Mouse (Mus musculus): ENCODE results near the gene Parp12. TPM values are rescaled to one million over a fixed set of nuclear protein-coding genes. Genes with fewer than 3 reads are reported as not detected.

Gene Parp12
- polyA plus RNA-seq, 1 experiment from 2014 or later, result 3.1 TPM

- Histone ChIP-seq H3K36me3 (ENCODE audit: control insufficient read depth, insufficient read depth, low read length) (no peaks in the 10 kb centered on the region), H3K4me3 (ENCODE audit: low read depth, low read length) (no peak overlapping the region), H3K4me1 (ENCODE audit: control insufficient read depth, insufficient read depth, low read length) (no peaks in the 10 kb centered on the region), H3K4me2 (no peak overlapping the region), H3K9ac (ENCODE audit: low read length) (no peak overlapping the region), H3K27me3 (ENCODE audit: control insufficient read depth, insufficient read depth, low read length) (no peaks in the 10 kb centered on the region), H3K9me3 (ENCODE audit: control insufficient read depth, low read length) (no peaks in the 10 kb centered on the region), H3K27ac (ENCODE audit: low read depth, low read length) (no peak overlapping the region)
- 88% methylated on average over 13 of the region's 13 CpGs for whole genome bisulfite sequencing
- no peak for ATAC-seq (ENCODE audit: low FRiP score)
- DNase-seq (ENCODE audit: low spot score, missing footprints), result no peak
Observed at GRCm38 (mm10) chr6:39054206-39054864, 63.8 kb downstream of the Parp12 start.

GRCm38 (mm10) chr6:39052636-39053035 lies 65.5 kb downstream of the Parp12 start:
- Histone ChIP-seq H3K4me1 (ENCODE audit: control insufficient read depth, insufficient read depth, low read length) (no peaks in the 10 kb centered on the region), H3K9me3 (ENCODE audit: control insufficient read depth, low read length) (no peaks in the 10 kb centered on the region), H3K36me3 (ENCODE audit: control insufficient read depth, insufficient read depth, low read length) (no peaks in the 10 kb centered on the region), H3K4me2 (no peak overlapping the region), H3K4me3 (ENCODE audit: low read depth, low read length) (no peak overlapping the region), H3K27me3 (ENCODE audit: control insufficient read depth, insufficient read depth, low read length) (no peaks in the 10 kb centered on the region), H3K9ac (ENCODE audit: low read length) (no peak overlapping the region), H3K27ac (ENCODE audit: low read depth, low read length) (no peak overlapping the region)
- DNase-seq (ENCODE audit: low spot score, missing footprints) (no peak), ATAC-seq (ENCODE audit: low FRiP score) (no peak)
- 84% methylated on average over 4 of the region's 4 CpGs for WGBS

- Histone ChIP-seq H3K27me3 (ENCODE audit: control insufficient read depth, insufficient read depth, low read length) (no peaks in the 10 kb centered on the region), H3K4me1 (ENCODE audit: control insufficient read depth, insufficient read depth, low read length) (no peaks in the 10 kb centered on the region), H3K36me3 (ENCODE audit: control insufficient read depth, insufficient read depth, low read length) (no peaks in the 10 kb centered on the region), H3K4me3 (ENCODE audit: low read depth, low read length) (no peak overlapping the region), H3K9me3 (ENCODE audit: control insufficient read depth, low read length) (no peaks in the 10 kb centered on the region), H3K9ac (ENCODE audit: low read length) (no peak overlapping the region), H3K27ac (ENCODE audit: low read depth, low read length) (no peak overlapping the region), H3K4me2 (no peak overlapping the region)
- 70% methylated on average over 9 of the region's 9 CpGs for WGBS
- ATAC-seq (ENCODE audit: low FRiP score), result no peak
- DNase-seq (ENCODE audit: low spot score, missing footprints), result no peak
Observed at GRCm38 (mm10) chr6:39051799-39052556, 66.2 kb downstream of the Parp12 start.

- no peak overlapping the region for H3K4me3 ChIP-seq (ENCODE audit: low read depth, low read length)
- H3K27me3 ChIP-seq (ENCODE audit: control insufficient read depth, insufficient read depth, low read length), result no peaks in the 10 kb centered on the region
- H3K27ac ChIP-seq (ENCODE audit: low read depth, low read length), result no peak overlapping the region
- no peak overlapping the region for H3K9ac ChIP-seq (ENCODE audit: low read length)
- no peaks in the 10 kb centered on the region for H3K4me1 ChIP-seq (ENCODE audit: control insufficient read depth, insufficient read depth, low read length)
- H3K4me2 ChIP-seq, result no peak overlapping the region
- no peak for ATAC-seq (ENCODE audit: low FRiP score)
- WGBS, result 84% methylated on average over 6 of the region's 6 CpGs
- H3K9me3 ChIP-seq (ENCODE audit: control insufficient read depth, low read length), result no peaks in the 10 kb centered on the region
- no peaks in the 10 kb centered on the region for H3K36me3 ChIP-seq (ENCODE audit: control insufficient read depth, insufficient read depth, low read length)
- DNase-seq (ENCODE audit: low spot score, missing footprints), result no peak
Observed at GRCm38 (mm10) chr6:39050836-39051235, 67.3 kb downstream of the Parp12 start.

GRCm38 (mm10) chr6:39049141-39049540 lies 69.0 kb downstream of the Parp12 start:
- no peak overlapping the region for H3K27ac ChIP-seq (ENCODE audit: low read depth, low read length)
- no peak overlapping the region for H3K4me3 ChIP-seq (ENCODE audit: low read depth, low read length)
- ATAC-seq (ENCODE audit: low FRiP score) (no peak), DNase-seq (ENCODE audit: low spot score, missing footprints) (no peak)
- H3K9ac ChIP-seq (ENCODE audit: low read length), result no peak overlapping the region
- H3K4me1 ChIP-seq (ENCODE audit: control insufficient read depth, insufficient read depth, low read length), result no peaks in the 10 kb centered on the region
- H3K36me3 ChIP-seq (ENCODE audit: control insufficient read depth, insufficient read depth, low read length), result no peaks in the 10 kb centered on the region
- no peaks in the 10 kb centered on the region for H3K9me3 ChIP-seq (ENCODE audit: control insufficient read depth, low read length)
- no peaks in the 10 kb centered on the region for H3K27me3 ChIP-seq (ENCODE audit: control insufficient read depth, insufficient read depth, low read length)
- H3K4me2 ChIP-seq, result no peak overlapping the region
- 64% methylated on average over 5 of the region's 5 CpGs for WGBS

GRCm38 (mm10) chr6:39040451-39040850 lies 77.7 kb downstream of the Parp12 start:
- Histone ChIP-seq H3K4me1 (ENCODE audit: control insufficient read depth, insufficient read depth, low read length) (no peaks in the 10 kb centered on the region; the same call in 1 of the 2 replicates), H3K9ac (ENCODE audit: low read length) (no peak overlapping the region), H3K4me2 (no peak overlapping the region), H3K27me3 (ENCODE audit: control insufficient read depth, insufficient read depth, low read length) (no peaks in the 10 kb centered on the region), H3K27ac (ENCODE audit: low read depth, low read length) (no peak overlapping the region), H3K36me3 (ENCODE audit: control insufficient read depth, insufficient read depth, low read length) (no peaks in the 10 kb centered on the region), H3K9me3 (ENCODE audit: control insufficient read depth, low read length) (no peaks in the 10 kb centered on the region), H3K4me3 (ENCODE audit: low read depth, low read length) (no peak overlapping the region)
- no peak for DNase-seq (ENCODE audit: low spot score, missing footprints)
- 93% methylated on average over 9 of the region's 9 CpGs for WGBS
- ATAC-seq (ENCODE audit: low FRiP score), result no peak

Other genes starting within 250 kb of the Parp12 start
- 1.5 TPM in 2 replicates for gene Tbxas1, start 242.9 kb downstream of the Parp12 start, polyA plus RNA-seq (2014; fragmentation: Nextera tagmentation; extraction: Ambion mirVana)
- gene Hipk2, start 242.2 kb downstream of the Parp12 start, polyA plus RNA-seq (2014; fragmentation: Nextera tagmentation; extraction: Ambion mirVana), result 25.2 and 25.8 TPM in 2 replicates
- gene Kdm7a, start 88.4 kb upstream of the Parp12 start, polyA plus RNA-seq (2014; fragmentation: Nextera tagmentation; extraction: Ambion mirVana), result 15.8 and 17.0 TPM in 2 replicates